Mouse (Mus musculus): ENCODE data around the gene Mprip. TPM values are rescaled to one million over a fixed set of nuclear protein-coding genes. Genes with fewer than 3 reads are reported as not detected.

Mprip gene
- polyA plus RNA-seq, 1 experiment from 2014 or later: 71.5 TPM

- Histone ChIP-seq H3K9me3 (ENCODE audit: control insufficient read depth, low read length) (no peaks in the 10 kb centered on the region), H3K36me3 (replicated peaks; ENCODE audit: control insufficient read depth, insufficient read depth) (no peaks in the 10 kb centered on the region), H3K27me3 (ENCODE audit: control insufficient read depth, insufficient read depth, low read length) (no peaks in the 10 kb centered on the region), H3K4me3 (replicated peaks; ENCODE audit: low read length) (no peak overlapping the region), H3K27ac (no peak overlapping the region), H3K9ac (no peak overlapping the region), H3K4me1 (replicated peaks; ENCODE audit: control insufficient read depth, insufficient read depth, low read length) (no peaks in the 10 kb centered on the region), H3K4me2 (replicated peaks) (no peak overlapping the region)
- ATAC-seq (ENCODE audit: low FRiP score) (no peak), DNase-seq (ENCODE audit: low spot score) (no peak)
- WGBS: 69% methylated on average over 7 of the region's 7 CpGs
Measured at GRCm38 (mm10) chr11:59645036-59645435, 16.1 kb upstream of the Mprip start.

- no peak overlapping the region for H3K9ac ChIP-seq
- 80% methylated on average over 4 of the region's 4 CpGs for WGBS
- H3K27ac ChIP-seq: no peak overlapping the region
- DNase-seq (ENCODE audit: low spot score): no peak
- no peak overlapping the region for H3K4me3 ChIP-seq (replicated peaks; ENCODE audit: low read length)
- H3K9me3 ChIP-seq (ENCODE audit: control insufficient read depth, low read length): no peaks in the 10 kb centered on the region
- H3K36me3 ChIP-seq (replicated peaks; ENCODE audit: control insufficient read depth, insufficient read depth): no peaks in the 10 kb centered on the region
- no peaks in the 10 kb centered on the region for H3K27me3 ChIP-seq (ENCODE audit: control insufficient read depth, insufficient read depth, low read length)
- no peaks in the 10 kb centered on the region for H3K4me1 ChIP-seq (replicated peaks; ENCODE audit: control insufficient read depth, insufficient read depth, low read length)
- no peak overlapping the region for H3K4me2 ChIP-seq (replicated peaks)
- no peak for ATAC-seq (ENCODE audit: low FRiP score)
Measured at GRCm38 (mm10) chr11:59649058-59649457, 12.0 kb upstream of the Mprip start.

- no peak for DNase-seq (ENCODE audit: low spot score)
- no peak overlapping the region for H3K27ac ChIP-seq
- 90% methylated on average over 2 of the region's 2 CpGs for WGBS
- no peaks in the 10 kb centered on the region for H3K4me1 ChIP-seq (replicated peaks; ENCODE audit: control insufficient read depth, insufficient read depth, low read length)
- H3K9me3 ChIP-seq (ENCODE audit: control insufficient read depth, low read length): no peaks in the 10 kb centered on the region
- H3K4me2 ChIP-seq (replicated peaks): no peak overlapping the region
- no peak overlapping the region for H3K9ac ChIP-seq
- H3K27me3 ChIP-seq (ENCODE audit: control insufficient read depth, insufficient read depth, low read length): no peaks in the 10 kb centered on the region
- no peak overlapping the region for H3K4me3 ChIP-seq (replicated peaks; ENCODE audit: low read length)
- no peaks in the 10 kb centered on the region for H3K36me3 ChIP-seq (replicated peaks; ENCODE audit: control insufficient read depth, insufficient read depth)
- ATAC-seq (ENCODE audit: low FRiP score): no peak
Measured at GRCm38 (mm10) chr11:59653003-59653402, 8.1 kb upstream of the Mprip start.

- DNase-seq (ENCODE audit: low spot score) (no peak), ATAC-seq (ENCODE audit: low FRiP score) (no peak)
- Histone ChIP-seq H3K27me3 (ENCODE audit: control insufficient read depth, insufficient read depth, low read length) (no peaks in the 10 kb centered on the region), H3K36me3 (replicated peaks; ENCODE audit: control insufficient read depth, insufficient read depth) (no peaks in the 10 kb centered on the region), H3K4me1 (replicated peaks; ENCODE audit: control insufficient read depth, insufficient read depth, low read length) (no peaks in the 10 kb centered on the region), H3K27ac (0 out of 2 replicates have a peak overlapping the region, but pooled peaks have one; percentile 17), H3K9me3 (ENCODE audit: control insufficient read depth, low read length) (no peaks in the 10 kb centered on the region), H3K9ac (no peak overlapping the region), H3K4me2 (replicated peaks) (no peak overlapping the region), H3K4me3 (replicated peaks; ENCODE audit: low read length) (no peak overlapping the region)
- WGBS: 84% methylated on average over 2 of the region's 2 CpGs
Measured at GRCm38 (mm10) chr11:59653547-59653946, 7.6 kb upstream of the Mprip start.

- Histone ChIP-seq H3K4me2 (replicated peaks) (no peak overlapping the region), H3K27ac (no peak overlapping the region), H3K4me3 (replicated peaks; ENCODE audit: low read length) (no peak overlapping the region), H3K9ac (no peak overlapping the region), H3K27me3 (ENCODE audit: control insufficient read depth, insufficient read depth, low read length) (no peaks in the 10 kb centered on the region), H3K9me3 (ENCODE audit: control insufficient read depth, low read length) (no peaks in the 10 kb centered on the region), H3K36me3 (replicated peaks; ENCODE audit: control insufficient read depth, insufficient read depth) (no peaks in the 10 kb centered on the region), H3K4me1 (replicated peaks; ENCODE audit: control insufficient read depth, insufficient read depth, low read length) (no peaks in the 10 kb centered on the region)
- ATAC-seq (ENCODE audit: low FRiP score) (no peak), DNase-seq (ENCODE audit: low spot score) (no peak)
- 72% methylated on average over 5 of the region's 5 CpGs for WGBS
Measured at GRCm38 (mm10) chr11:59655337-59655736, 5.8 kb upstream of the Mprip start.

GRCm38 (mm10) chr11:59656016-59656415 lies 5.1 kb upstream of the Mprip start:
- Histone ChIP-seq H3K9me3 (ENCODE audit: control insufficient read depth, low read length) (no peaks in the 10 kb centered on the region), H3K9ac (no peak overlapping the region), H3K36me3 (replicated peaks; ENCODE audit: control insufficient read depth, insufficient read depth) (no peaks in the 10 kb centered on the region), H3K27ac (no peak overlapping the region), H3K4me2 (replicated peaks) (no peak overlapping the region), H3K4me1 (replicated peaks; ENCODE audit: control insufficient read depth, insufficient read depth, low read length) (no peaks in the 10 kb centered on the region), H3K27me3 (ENCODE audit: control insufficient read depth, insufficient read depth, low read length) (no peaks in the 10 kb centered on the region), H3K4me3 (replicated peaks; ENCODE audit: low read length) (no peak overlapping the region)
- ATAC-seq (ENCODE audit: low FRiP score): no peak
- DNase-seq (ENCODE audit: low spot score): no peak
- WGBS: 87% methylated on average over 7 of the region's 7 CpGs

GRCm38 (mm10) chr11:59661601-59662248 lies 620 bp downstream of the Mprip start:
- Histone ChIP-seq H3K27me3 (ENCODE audit: control insufficient read depth, insufficient read depth, low read length) (no peaks in the 10 kb centered on the region), H3K9ac (peak overlapping the region; percentile 88), H3K4me1 (replicated peaks; ENCODE audit: control insufficient read depth, insufficient read depth, low read length) (peaks cover 37% of the 10 kb centered on the region), H3K36me3 (replicated peaks; ENCODE audit: control insufficient read depth, insufficient read depth) (no peaks in the 10 kb centered on the region), H3K27ac (peak overlapping the region; percentile 92), H3K4me3 (replicated peaks; ENCODE audit: low read length) (peak overlapping the region; percentile 73), H3K9me3 (ENCODE audit: control insufficient read depth, low read length) (no peaks in the 10 kb centered on the region), H3K4me2 (replicated peaks) (peak overlapping the region; percentile 67)
- WGBS: under 1% methylated on average over 28 of the region's 28 CpGs
- DNase-seq (ENCODE audit: low spot score) (no peak), ATAC-seq (ENCODE audit: low FRiP score) (no peak)

GRCm38 (mm10) chr11:59662249-59662788 lies 1.2 kb downstream of the Mprip start:
- peak; percentile 99 for ATAC-seq (ENCODE audit: low FRiP score)
- peak overlapping the region; percentile 92 for H3K27ac ChIP-seq
- peak overlapping the region; percentile 88 for H3K9ac ChIP-seq
- under 1% methylated on average over 57 of the region's 82 CpGs for WGBS
- no peaks in the 10 kb centered on the region for H3K27me3 ChIP-seq (ENCODE audit: control insufficient read depth, insufficient read depth, low read length)
- peak overlapping the region; percentile 73 for H3K4me3 ChIP-seq (replicated peaks; ENCODE audit: low read length)
- H3K9me3 ChIP-seq (ENCODE audit: control insufficient read depth, low read length): no peaks in the 10 kb centered on the region
- no peaks in the 10 kb centered on the region for H3K36me3 ChIP-seq (replicated peaks; ENCODE audit: control insufficient read depth, insufficient read depth)
- peak; percentile 93 for DNase-seq (ENCODE audit: low spot score)
- H3K4me1 ChIP-seq (replicated peaks; ENCODE audit: control insufficient read depth, insufficient read depth, low read length): peaks cover 37% of the 10 kb centered on the region
- H3K4me2 ChIP-seq (replicated peaks): peak overlapping the region; percentile 67

- 5% methylated on average over 30 of the region's 30 CpGs for WGBS
- peak; percentile 29; the same call in 1 of the 2 replicates for ATAC-seq (ENCODE audit: low FRiP score)
- no peak for DNase-seq (ENCODE audit: low spot score)
- peak overlapping the region; percentile 92 for H3K27ac ChIP-seq
- H3K4me3 ChIP-seq (replicated peaks; ENCODE audit: low read length): peak overlapping the region; percentile 73
- H3K36me3 ChIP-seq (replicated peaks; ENCODE audit: control insufficient read depth, insufficient read depth): no peaks in the 10 kb centered on the region
- peak overlapping the region; percentile 88 for H3K9ac ChIP-seq
- no peaks in the 10 kb centered on the region for H3K9me3 ChIP-seq (ENCODE audit: control insufficient read depth, low read length)
- H3K4me2 ChIP-seq (replicated peaks): peak overlapping the region; percentile 64
- H3K4me1 ChIP-seq (replicated peaks; ENCODE audit: control insufficient read depth, insufficient read depth, low read length): peaks cover 41% of the 10 kb centered on the region
- H3K27me3 ChIP-seq (ENCODE audit: control insufficient read depth, insufficient read depth, low read length): no peaks in the 10 kb centered on the region
Measured at GRCm38 (mm10) chr11:59662877-59663775, 2.0 kb downstream of the Mprip start.
